Mouse (Mus musculus) layer of hippocampus, adult 8-10 months (tissue): ENCODE measurements around the gene Dlx2. TPM values are rescaled to one million over a fixed set of nuclear protein-coding genes. Genes with fewer than 3 reads are reported as not detected.

ENCODE experiments used
- DNase-seq, 2 experiments: peaks; one replicate each; pipeline ENCODE4 v3.0.0; 2022; ENCODE audit warnings: low spot score in 2 of 2
- total RNA-seq, 4 experiments: library from RNA; stranded (reverse); gene quantifications; 2 replicates each; pipeline ENCODE4 v1.2.4; 2022

The Dlx2 gene
- total RNA-seq, 4 experiments from 2014 or later = 3.6 to 4.9 (median 4.7) TPM

DNA sequence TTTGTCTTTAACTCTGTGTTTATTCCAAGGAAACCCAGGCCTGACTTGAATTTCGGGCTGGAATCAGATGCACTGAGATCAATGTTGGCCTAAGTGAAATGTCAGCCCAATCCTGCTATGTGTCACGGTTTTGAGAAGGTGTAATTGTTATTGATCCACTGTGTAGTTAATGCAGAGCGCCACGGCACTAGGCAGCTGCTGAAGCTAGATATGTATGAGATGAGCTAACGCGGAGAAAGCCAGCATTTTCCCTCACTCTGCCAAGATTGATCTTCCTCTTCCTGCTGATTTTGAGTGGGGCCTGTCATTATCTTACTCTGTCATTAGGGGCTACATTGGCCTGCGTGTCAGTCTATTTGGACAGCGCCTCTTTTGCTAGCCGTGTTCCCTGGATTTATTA lies 34.2 kb downstream of the Dlx2 start:
- DNase-seq = no peak

- no peak for DNase-seq
Measured at GRCm38 (mm10) chr2:71511209-71511608, 35.3 kb downstream of the Dlx2 start.

DNA sequence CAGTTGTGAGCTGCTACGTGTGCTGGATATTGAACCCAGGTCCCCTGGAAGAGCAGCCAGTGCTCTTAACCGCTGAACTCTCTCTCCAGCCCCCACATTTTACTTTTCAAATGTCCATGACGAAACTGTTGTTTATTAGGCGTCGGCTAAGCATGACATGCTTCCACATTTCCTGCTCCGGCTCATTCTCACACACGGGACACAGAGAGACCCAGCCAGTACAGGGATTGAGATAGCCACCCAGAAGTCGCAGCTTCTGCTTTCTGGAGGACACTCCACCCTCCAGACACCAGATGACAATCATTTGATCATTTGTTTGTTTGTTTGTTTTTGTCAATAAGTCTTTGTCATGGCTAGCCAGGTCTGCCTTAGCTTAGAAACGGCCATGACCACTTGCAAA lies 41.7 kb downstream of the Dlx2 start:
- DNase-seq = no peak

DNA sequence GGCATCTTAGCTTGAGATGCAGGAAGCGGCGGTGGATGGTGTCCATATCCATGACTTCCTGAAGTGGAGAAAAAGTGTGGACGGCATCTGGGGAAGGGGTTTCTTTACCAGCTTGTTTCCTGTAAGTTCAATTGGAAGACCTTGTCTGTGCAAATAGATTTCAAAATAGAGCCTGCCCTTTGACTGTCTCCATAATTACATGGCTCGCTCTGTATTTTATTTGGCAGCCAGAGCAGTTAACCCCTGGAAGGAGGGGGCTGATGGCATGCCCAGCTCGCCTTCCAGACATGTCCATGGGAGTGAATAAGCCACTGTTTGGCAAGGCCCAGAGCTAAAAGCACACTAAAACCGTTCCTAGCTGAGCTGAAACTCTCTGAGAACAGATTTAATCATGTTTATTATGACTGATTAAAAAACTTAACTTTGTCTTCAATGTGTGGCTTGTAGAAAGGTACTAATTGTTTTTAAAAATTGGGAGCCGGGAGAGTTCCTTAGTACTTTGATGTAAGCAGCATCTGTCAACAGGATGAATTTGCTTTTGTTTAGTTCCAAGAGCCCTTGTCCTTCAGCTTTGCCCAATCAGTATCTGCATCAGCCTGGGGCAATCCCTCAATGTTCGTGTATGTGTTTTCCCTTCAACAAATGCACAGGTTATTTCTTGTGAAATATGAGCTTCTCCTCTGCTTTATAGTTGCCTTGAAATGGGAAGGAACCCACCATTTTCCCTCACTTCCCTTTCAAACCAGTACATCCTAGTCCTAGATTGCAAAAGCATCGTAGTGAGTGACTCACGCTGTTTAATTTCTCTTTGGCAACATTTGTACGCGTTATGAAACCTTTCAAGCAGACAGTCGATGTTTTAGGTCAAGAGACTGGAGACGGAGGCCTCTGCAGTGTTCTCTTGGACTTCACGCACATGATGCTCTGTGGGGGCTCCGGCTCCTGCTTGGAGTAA lies 47.0 kb downstream of the Dlx2 start:
- DNase-seq = no peak

DNA sequence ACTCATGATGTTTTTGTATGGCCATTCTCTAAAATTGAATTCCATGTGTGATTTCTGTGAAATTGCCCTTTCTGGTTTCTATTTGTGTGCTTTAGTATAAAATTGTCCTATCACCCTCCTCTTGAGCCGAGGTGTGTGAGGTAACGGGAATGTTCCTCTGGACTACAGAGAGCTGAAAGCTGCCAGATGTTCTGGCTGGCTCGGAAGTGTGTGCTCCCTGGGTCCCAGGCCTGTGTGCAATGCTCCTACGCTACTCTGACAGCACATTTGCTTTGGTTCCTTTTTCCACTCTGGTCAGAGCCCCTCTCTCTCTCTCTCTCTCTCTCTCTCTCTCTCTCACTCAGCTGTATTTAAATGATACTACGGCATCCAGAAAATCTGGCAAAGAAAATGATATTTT lies 49.4 kb downstream of the Dlx2 start:
- DNase-seq = no peak

DNA sequence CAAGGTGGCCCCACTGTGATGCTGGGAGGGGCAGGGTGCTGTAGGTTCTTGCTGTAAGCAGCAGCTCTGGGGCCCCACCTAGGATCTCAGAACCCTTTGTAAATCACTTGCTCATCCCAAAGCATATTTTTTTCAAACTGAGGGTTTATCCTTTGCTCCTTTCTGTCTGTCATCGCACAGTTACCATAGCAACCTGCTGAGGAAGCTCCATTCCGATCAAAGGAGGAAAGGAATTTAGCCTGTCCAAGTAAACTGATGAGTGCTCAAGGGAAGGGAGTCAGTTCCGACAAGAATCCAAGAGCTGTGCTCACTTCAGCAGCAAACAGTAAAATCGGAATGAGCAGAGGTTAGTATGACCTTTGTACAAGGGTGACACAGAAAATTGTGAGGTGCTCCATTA lies 51.6 kb downstream of the Dlx2 start:
- no peak for DNase-seq

DNA sequence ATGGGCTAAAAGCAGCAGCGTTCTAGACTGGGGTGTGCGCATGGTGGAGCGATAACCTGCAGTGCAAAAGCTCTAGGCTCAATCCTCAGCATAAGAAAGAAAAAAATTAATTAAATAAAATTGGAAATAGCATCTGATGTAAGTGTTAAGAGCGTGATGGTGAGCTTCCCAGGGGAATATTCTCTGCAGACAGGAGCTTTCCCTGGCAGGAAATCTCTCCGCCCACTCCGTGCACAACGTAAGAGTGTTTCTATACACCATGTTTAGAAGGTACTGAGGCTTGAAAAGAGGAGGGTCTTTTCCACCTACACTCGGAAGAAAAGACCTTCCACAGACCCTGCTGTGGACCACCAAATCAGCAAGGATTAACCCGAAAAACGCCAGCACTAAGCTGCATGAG lies 52.1 kb downstream of the Dlx2 start:
- no peak for DNase-seq

Other genes starting within 250 kb of the Dlx2 start
- gene Slc25a12, start 179.0 kb downstream of the Dlx2 start, total RNA-seq = 100 to 1,000 TPM; 162 to 175 (median 163) TPM
- gene Hat1, start 157.8 kb downstream of the Dlx2 start, total RNA-seq = 10 to 100 TPM; 16.8 to 20.9 (median 18.7) TPM
- 10 to 100 TPM; 22.5 to 29.5 (median 26.1) TPM for gene Metap1d, start 93.5 kb downstream of the Dlx2 start, total RNA-seq
- gene Dlx1, start 18.6 kb downstream of the Dlx2 start, total RNA-seq = 10 to 100 TPM; 14.0 to 16.3 (median 15.2) TPM
- 10 to 100 TPM; 24.9 to 37.5 (median 30.5) TPM for gene Itga6, start 198.9 kb upstream of the Dlx2 start, total RNA-seq